Mouse (Mus musculus) kidney, postnatal 25 days (tissue): ENCODE data around the gene Adcy10.

Experiments used
- DNase-seq, 2 experiments: peaks; one replicate each; pipeline ENCODE4 v3.0.0; 2021; ENCODE audit warnings: mixed read lengths in 2 of 2

The Adcy10 gene

GRCm38 (mm10) chr1:165484688-165485233, at the start of gene Adcy10:
TSS of gene Adcy10 (plus strand) at chr1:165485183.
- no peak for DNase-seq

- DNase-seq = no peak
Observed at GRCm38 (mm10) chr1:165438289-165439021, 46.5 kb upstream of the Adcy10 start.

DNA sequence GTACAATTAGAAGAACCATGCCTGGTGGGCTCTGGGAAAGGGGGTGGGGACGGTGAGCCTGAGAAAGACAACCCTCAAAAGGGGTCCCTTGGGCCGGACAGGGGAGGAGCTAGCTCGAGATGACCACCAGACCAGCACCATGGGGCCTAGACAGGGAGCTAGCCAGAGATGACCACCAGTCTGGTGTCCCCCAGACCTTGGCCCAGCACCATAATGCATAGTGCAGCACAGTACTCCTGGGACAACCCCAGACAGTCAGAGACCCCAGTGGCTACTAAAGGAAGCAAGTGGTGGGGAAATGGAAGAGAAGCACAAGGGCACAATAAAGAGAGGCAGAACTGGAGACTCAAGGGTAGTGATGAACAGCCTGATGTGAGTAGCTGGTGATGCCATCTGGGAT, 44.2 kb upstream of the Adcy10 start:
- no peak for DNase-seq

DNA sequence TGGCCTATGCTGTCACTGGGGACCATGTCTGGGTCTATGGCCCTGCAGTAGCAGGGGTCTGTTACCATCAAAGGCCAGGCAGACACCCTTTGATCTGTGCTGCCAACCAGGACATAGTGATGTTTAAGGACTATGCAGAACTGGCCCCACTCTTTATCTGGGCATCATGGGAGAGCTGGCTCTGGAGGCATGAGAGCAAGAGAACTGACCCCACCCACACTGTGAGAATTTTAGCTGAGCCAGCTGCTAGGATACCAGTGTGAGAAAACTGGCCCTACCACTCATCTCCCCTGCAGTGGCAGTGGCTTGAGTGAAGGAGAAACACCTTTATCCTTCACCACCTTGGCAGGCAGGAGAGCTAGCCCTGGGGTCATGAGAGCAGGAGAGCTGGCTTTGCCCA, 43.8 kb upstream of the Adcy10 start:
- no peak for DNase-seq

GRCm38 (mm10) chr1:165441719-165442118, 43.3 kb upstream of the Adcy10 start:
- no peak for DNase-seq

DNA sequence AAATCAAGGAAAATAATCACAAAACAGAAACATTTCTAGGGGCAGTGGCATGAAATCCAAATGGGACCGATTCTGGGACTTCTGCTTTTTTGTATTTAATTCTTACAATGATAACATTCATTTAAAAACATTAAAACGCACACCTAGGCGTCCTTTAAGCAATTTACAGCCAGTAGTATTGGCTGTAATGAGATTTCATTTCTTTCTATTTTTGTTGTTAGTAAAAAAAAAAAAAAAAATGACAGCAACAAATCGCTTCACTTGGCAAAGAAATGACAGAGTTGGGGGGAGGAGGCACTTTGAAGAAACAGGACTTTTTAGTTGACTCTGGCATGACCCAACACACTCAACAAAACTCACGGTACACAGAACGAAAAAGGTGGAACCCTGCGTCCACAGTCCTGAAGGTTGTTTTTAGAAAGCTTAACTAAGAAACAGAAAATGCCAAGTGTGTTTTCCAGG, 25.9 kb upstream of the Adcy10 start:
- no peak for DNase-seq

GRCm38 (mm10) chr1:165459503-165460181, 25.3 kb upstream of the Adcy10 start:
- DNase-seq = peak; percentile 67 to 80

- DNase-seq = peak; percentile 99
Observed at GRCm38 (mm10) chr1:165460360-165460800, 24.6 kb upstream of the Adcy10 start, which contains the start of the genes Dcaf6 and Mpc2. TSS of gene Dcaf6 (minus strand) at chr1:165460475. TSS of gene Mpc2 (plus strand) at chr1:165460637.

- peak; percentile 98 to 100 for DNase-seq
Observed at GRCm38 (mm10) chr1:165460801-165461377, 24.1 kb upstream of the Adcy10 start.

GRCm38 (mm10) chr1:165461681-165462080, 23.3 kb upstream of the Adcy10 start:
- DNase-seq = peak; percentile 51 to 81

DNA sequence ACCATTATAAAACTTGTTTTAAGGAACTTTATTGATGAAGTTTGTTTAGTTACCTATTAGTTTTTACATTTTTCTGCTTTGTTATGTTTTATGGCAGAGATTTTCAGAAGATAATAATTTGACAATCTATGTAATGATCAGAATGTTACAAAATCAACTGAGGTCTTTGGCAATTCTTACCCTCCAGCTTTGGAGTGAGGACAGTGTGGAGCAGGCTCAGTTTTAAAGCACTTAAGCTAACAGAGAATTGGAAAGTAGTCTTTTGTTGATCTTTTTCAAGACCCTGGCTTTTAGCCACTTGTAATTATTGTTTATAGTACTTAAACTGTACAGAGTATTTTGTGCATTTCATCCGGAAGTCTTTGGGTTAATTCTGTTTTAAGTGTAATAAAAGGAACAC, 22.1 kb upstream of the Adcy10 start:
- no peak for DNase-seq

DNA sequence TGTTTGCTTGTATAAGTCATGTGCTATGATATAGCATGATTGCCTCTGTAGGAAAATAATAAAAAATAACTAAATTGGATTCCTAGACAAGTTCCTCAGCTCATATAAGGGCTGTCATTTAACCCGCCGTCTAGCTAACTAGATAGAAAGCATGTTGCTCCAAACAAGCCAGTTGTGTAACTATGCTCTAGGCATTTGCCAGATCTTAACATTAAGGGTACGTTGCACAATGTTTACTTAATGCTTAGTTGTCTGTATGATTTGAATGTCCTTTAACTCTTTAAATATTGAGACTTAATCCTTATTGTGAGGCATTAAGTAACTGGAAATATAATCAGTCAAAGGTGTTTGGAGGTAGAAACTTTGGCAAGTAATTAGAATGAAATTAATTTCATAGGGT, 20.4 kb upstream of the Adcy10 start:
- no peak for DNase-seq

DNA sequence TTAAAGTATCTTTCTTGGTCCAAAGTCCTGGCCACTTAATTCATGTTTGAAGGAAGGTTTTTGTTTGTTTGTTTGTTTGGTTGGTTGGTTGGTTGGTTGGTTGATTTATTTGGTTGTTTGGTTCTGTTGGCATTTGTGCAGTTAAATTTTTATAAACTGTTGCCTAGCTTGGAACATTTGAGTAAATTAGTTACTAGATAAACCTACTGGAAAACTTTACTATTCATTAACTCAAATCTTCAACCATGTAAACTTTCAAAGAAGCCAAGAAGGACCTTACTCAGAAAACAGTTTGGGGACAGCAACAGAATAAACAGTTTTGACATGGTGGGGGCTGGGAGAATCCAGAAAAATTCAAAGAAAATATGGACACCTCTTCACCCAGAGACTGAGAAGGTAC, 16.0 kb upstream of the Adcy10 start:
- no peak for DNase-seq

GRCm38 (mm10) chr1:165469717-165470116, 15.3 kb upstream of the Adcy10 start:
- peak; percentile 33 to 47 for DNase-seq

- no peak for DNase-seq
Observed at GRCm38 (mm10) chr1:165471490-165471889, 13.5 kb upstream of the Adcy10 start.

- DNase-seq = peak; percentile 36 to 47
Observed at GRCm38 (mm10) chr1:165486108-165486507, 1.1 kb downstream of the Adcy10 start.

DNA sequence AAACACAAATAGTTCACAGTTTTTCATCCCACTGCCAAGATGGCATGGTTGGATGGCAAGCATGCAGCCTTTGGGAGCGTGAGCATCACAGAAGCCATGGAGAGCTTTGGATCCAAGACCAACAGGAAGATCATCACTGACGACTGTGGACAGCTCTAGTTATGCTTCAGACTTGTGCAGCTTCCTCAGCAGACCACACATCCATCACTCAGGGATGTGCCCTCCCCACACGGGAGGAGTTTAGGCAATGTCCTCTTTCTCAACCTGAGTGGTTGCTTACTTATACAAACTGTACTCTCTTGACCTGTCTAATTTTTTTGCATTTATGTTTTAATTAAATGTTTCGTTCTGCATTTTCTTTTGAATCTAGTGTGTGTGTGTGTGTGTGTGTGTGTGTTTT, 4.2 kb downstream of the Adcy10 start:
- DNase-seq = no peak

DNA sequence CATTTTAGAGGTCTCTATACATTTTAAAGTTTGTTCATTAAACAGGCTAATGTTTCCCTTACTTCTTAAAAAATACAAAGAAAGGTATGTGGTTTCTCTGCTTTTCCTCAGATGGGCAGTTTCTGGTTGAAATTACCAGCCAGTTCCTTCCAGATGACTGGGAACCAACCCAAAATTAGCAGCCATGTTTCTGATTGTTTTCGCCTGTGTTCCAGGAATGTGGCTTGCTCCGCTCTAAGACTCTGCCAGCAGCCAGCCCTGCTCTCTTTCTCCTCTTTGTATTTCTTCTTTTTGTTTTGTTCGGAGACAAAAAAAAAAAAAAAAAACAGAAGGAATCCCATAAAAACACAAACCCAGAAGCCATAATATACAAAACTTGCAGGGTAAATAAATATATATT, 13.9 kb downstream of the Adcy10 start:
- DNase-seq = no peak

DNA sequence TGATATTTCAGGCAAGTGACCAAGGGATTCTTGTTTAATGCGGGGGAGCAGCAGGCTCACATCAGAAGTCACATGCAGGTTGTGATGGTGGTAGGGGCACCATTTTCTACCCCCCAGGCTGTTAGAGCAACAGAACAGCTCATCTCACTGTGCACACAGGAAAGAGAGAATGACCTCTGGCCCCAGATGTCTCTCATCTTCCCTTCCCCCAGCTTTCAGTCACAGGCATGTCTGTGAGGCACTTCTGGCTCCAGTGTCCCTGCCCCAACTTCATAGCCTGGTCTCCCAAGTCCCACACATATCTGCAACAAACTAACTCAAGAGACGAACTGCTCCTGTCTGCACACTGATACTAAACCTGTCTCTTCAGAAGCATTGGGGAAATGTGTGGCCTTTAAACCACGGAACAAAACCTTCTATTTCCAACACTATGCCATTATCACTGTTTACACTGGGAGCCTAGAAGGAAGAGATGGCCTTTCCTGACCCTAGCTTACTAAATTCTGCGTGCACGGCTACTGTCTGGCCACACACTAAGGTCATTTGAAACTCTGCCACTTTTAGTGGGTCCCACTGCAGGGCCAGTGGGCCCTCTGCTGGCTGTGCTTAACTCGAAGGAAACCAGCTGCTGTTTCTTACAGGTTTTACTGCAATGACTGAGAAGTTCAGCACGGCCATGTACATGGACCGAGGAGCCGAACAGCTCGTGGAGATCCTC, 18.5 kb downstream of the Adcy10 start:
- DNase-seq = peak; percentile 78 to 86

GRCm38 (mm10) chr1:165506303-165506702, 21.3 kb downstream of the Adcy10 start:
- no peak for DNase-seq

GRCm38 (mm10) chr1:165510161-165510560, 25.2 kb downstream of the Adcy10 start:
- DNase-seq = peak in 1 of 2 experiments; percentile 50

DNA sequence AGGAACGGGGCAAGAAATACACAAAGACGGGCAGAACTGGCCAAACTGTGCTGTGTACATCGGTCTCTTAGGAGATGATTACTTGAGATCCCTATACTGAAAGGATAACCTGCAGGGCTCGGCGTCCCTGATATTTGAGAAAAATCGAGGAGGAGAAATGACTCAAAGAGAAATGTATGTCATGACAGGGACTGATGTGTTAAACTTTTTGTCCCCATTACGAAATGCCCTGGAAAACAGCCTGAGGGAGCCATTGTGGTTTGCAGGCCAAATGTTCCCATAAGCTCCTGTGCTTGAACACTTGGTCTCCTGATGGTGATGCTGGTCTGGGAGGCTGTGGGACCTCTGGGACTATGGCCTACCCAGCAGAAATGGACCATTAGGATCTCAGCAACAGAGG, 35.7 kb downstream of the Adcy10 start:
- DNase-seq = no peak
